Mouse (Mus musculus): Measurements from ENCODE around the gene Pip5k1c. TPM values are rescaled to one million over a fixed set of nuclear protein-coding genes. Genes with fewer than 3 reads are reported as not detected.

Gene Pip5k1c
- polyA plus RNA-seq, 1 experiment from 2014 or later = 41.8 TPM

DNA sequence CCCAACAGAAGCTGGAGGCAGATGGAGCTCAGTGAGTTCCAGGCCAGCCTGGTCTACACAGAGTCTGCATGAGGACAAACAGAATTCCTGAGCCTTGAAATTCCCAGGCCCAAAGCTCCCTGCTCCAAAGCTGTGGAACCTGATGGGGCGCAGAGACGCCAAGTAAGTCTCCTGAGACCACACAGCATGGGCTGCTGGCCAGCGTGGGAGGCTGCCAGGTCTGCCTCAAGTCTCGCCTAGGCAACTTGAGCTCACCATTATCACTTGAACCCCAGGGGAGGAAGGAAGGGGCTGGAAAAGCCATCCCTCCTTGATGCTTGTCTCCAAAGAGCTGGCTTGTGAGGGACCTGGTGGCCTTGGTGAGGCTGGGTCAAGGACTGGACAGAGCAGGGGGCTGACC, 37.2 kb downstream of the Pip5k1c start:
- no peaks in the 10 kb centered on the region for H3K9me3 ChIP-seq (replicated peaks; ENCODE audit: control insufficient read depth, low read length)
- peak overlapping the region; percentile 62 for H3K4me2 ChIP-seq (ENCODE audit: low read depth, low read length)
- ATAC-seq (ENCODE audit: insufficient read depth, low FRiP score) = peak; percentile 0; the same call in 1 of the 2 replicates
- WGBS = 49% methylated on average over 4 of the region's 4 CpGs
- H3K27me3 ChIP-seq (ENCODE audit: control insufficient read depth, insufficient read depth, low read length) = no peaks in the 10 kb centered on the region
- H3K36me3 ChIP-seq (ENCODE audit: control insufficient read depth, insufficient read depth, low read length) = peaks cover 16% of the 10 kb centered on the region
- H3K27ac ChIP-seq (ENCODE audit: low read length) = peak overlapping the region; percentile 97
- H3K9ac ChIP-seq (ENCODE audit: low read length) = peak overlapping the region; percentile 71
- peak overlapping the region; percentile 44 for H3K4me3 ChIP-seq (replicated peaks; ENCODE audit: low read length)
- peaks cover 37% of the 10 kb centered on the region for H3K4me1 ChIP-seq (ENCODE audit: control insufficient read depth, insufficient read depth, low read length)

- H3K4me1 ChIP-seq (ENCODE audit: control insufficient read depth, insufficient read depth, low read length) = peaks cover 50% of the 10 kb centered on the region
- no peaks in the 10 kb centered on the region for H3K27me3 ChIP-seq (ENCODE audit: control insufficient read depth, insufficient read depth, low read length)
- no peaks in the 10 kb centered on the region for H3K36me3 ChIP-seq (ENCODE audit: control insufficient read depth, insufficient read depth, low read length)
- WGBS = 37% methylated on average over 29 of the region's 29 CpGs
- H3K9me3 ChIP-seq (replicated peaks; ENCODE audit: control insufficient read depth, low read length) = no peaks in the 10 kb centered on the region
- no peak for ATAC-seq (ENCODE audit: insufficient read depth, low FRiP score)
- H3K4me2 ChIP-seq (ENCODE audit: low read depth, low read length) = peak overlapping the region; percentile 8; the same call in 1 of the 2 replicates
- peak overlapping the region; percentile 23; the same call in 1 of the 2 replicates for H3K9ac ChIP-seq (ENCODE audit: low read length)
- peak overlapping the region; percentile 12 for H3K4me3 ChIP-seq (replicated peaks; ENCODE audit: low read length)
- no peak overlapping the region for H3K27ac ChIP-seq (ENCODE audit: low read length)
Observed at GRCm38 (mm10) chr10:81332277-81332676, 39.5 kb downstream of the Pip5k1c start.

DNA sequence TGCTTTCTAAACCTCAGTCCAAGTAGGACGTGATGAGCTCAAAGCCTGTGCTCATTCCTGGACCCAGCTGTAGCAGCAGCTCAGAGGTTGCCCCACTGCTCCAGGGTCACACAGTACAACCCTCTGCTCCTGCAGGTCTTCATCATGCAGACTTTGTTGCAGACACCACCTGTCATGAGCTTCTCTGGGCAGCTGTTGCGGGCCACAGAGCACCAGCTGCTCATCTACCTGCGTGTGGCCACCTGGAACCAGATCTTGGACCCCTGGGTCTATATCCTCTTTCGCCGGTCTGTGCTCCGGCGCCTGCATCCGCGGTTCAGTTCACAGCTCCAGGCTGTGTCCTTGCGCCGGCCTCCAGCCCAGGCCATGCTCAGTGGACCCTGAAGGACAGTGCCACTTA, 41.6 kb downstream of the Pip5k1c start:
- Histone ChIP-seq H3K9me3 (replicated peaks; ENCODE audit: control insufficient read depth, low read length) (no peaks in the 10 kb centered on the region), H3K4me3 (replicated peaks; ENCODE audit: low read length) (no peak overlapping the region), H3K36me3 (ENCODE audit: control insufficient read depth, insufficient read depth, low read length) (no peaks in the 10 kb centered on the region), H3K9ac (ENCODE audit: low read length) (peak overlapping the region; percentile 33; the same call in 1 of the 2 replicates), H3K27ac (ENCODE audit: low read length) (peak overlapping the region; percentile 94), H3K4me1 (ENCODE audit: control insufficient read depth, insufficient read depth, low read length) (peaks cover 37% of the 10 kb centered on the region), H3K27me3 (ENCODE audit: control insufficient read depth, insufficient read depth, low read length) (no peaks in the 10 kb centered on the region), H3K4me2 (ENCODE audit: low read depth, low read length) (no peak overlapping the region)
- ATAC-seq (ENCODE audit: insufficient read depth, low FRiP score) = no peak
- 71% methylated on average over 11 of the region's 11 CpGs for WGBS

DNA sequence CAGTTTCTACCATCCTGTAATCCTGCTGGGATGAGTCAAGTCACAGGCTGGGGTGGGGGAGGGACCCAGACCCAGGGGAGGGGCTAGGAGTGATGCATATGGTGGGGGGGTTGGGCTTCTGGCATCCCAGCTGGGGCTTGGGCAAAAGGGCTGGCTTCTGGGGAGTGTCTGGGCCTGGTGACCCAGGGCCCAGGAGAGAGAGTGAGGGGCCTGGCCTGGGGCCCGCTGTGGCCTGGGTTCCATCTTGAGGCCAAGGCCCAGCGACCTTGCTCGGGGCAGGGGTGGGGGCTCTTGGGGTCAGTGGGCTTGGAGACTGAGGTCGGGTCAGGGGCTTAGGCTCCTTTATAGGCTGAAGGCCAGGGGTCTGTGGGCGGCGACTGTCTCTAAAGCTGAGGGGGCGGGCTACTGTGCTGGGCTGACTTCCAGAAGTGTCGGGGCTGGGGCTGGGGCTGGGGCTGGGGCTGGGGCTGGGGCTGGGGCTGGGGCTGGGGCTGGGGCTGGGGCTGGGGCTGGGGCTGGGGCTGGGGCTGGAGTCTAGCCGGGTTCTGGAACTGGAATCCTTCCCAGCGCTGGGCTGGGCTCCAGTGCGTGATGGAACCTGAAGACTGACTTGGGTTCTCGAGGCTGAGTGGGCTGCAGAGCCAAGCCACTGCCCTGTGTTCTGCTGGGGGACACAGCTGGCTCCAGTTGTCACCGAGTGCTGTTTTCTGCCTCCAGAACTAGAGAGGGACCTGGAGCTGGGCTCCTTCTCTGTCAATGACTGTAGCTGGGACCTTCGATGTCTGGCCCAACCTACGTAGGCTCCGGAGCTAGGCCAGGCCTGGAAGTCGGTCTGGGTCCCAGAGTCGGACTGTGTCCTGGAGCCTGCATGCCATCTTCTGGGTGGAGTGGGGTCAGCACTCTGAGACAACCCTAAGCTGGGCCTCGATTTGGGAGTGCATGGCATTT, 42.9 kb downstream of the Pip5k1c start:
- Histone ChIP-seq H3K4me2 (ENCODE audit: low read depth, low read length) (peak overlapping the region; percentile 20), H3K9ac (ENCODE audit: low read length) (peak overlapping the region; percentile 56; the same call in 1 of the 2 replicates), H3K36me3 (ENCODE audit: control insufficient read depth, insufficient read depth, low read length) (no peaks in the 10 kb centered on the region), H3K27me3 (ENCODE audit: control insufficient read depth, insufficient read depth, low read length) (no peaks in the 10 kb centered on the region), H3K4me1 (ENCODE audit: control insufficient read depth, insufficient read depth, low read length) (peaks cover 30% of the 10 kb centered on the region), H3K4me3 (replicated peaks; ENCODE audit: low read length) (no peak overlapping the region), H3K27ac (ENCODE audit: low read length) (peak overlapping the region; percentile 94), H3K9me3 (replicated peaks; ENCODE audit: control insufficient read depth, low read length) (no peaks in the 10 kb centered on the region)
- 41% methylated on average over 17 of the region's 19 CpGs for WGBS
- ATAC-seq (ENCODE audit: insufficient read depth, low FRiP score) = peak; percentile 75

DNA sequence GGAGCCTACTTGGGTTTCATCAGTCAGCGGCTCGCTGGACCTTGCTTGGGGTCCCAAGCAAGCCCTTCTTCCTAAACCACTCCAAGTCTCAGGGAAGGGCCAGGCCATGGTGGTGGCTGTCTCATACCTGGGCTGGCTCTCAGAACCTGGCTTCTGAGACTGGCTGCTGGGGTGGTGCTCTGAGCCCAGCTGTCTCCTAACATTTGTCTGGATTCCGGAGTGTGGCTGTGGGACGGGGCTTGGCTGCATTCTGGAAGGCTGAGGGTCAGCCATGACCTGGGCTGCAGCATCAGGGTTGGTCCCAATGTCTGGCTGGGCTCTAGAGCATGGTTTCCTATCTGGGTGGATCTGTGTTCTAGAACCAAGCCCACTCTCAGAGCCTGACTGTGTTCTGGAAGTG, 43.8 kb downstream of the Pip5k1c start:
- Histone ChIP-seq H3K27me3 (ENCODE audit: control insufficient read depth, insufficient read depth, low read length) (no peaks in the 10 kb centered on the region), H3K4me2 (ENCODE audit: low read depth, low read length) (no peak overlapping the region), H3K9me3 (replicated peaks; ENCODE audit: control insufficient read depth, low read length) (no peaks in the 10 kb centered on the region), H3K4me3 (replicated peaks; ENCODE audit: low read length) (no peak overlapping the region), H3K27ac (ENCODE audit: low read length) (peak overlapping the region; percentile 94), H3K36me3 (ENCODE audit: control insufficient read depth, insufficient read depth, low read length) (no peaks in the 10 kb centered on the region), H3K9ac (ENCODE audit: low read length) (peak overlapping the region; percentile 51; the same call in 1 of the 2 replicates), H3K4me1 (ENCODE audit: control insufficient read depth, insufficient read depth, low read length) (peaks cover 31% of the 10 kb centered on the region)
- ATAC-seq (ENCODE audit: insufficient read depth, low FRiP score) = no peak
- 85% methylated on average over 4 of the region's 4 CpGs for WGBS

GRCm38 (mm10) chr10:81340551-81341332, 48.0 kb downstream of the Pip5k1c start:
- peaks cover 19% of the 10 kb centered on the region; the same call in 1 of the 2 replicates for H3K4me1 ChIP-seq (ENCODE audit: control insufficient read depth, insufficient read depth, low read length)
- WGBS = 46% methylated on average over 17 of the region's 17 CpGs
- ATAC-seq (ENCODE audit: insufficient read depth, low FRiP score) = no peak
- H3K4me3 ChIP-seq (replicated peaks; ENCODE audit: low read length) = no peak overlapping the region
- peaks cover 20% of the 10 kb centered on the region for H3K27me3 ChIP-seq (ENCODE audit: control insufficient read depth, insufficient read depth, low read length)
- no peaks in the 10 kb centered on the region for H3K36me3 ChIP-seq (ENCODE audit: control insufficient read depth, insufficient read depth, low read length)
- H3K4me2 ChIP-seq (ENCODE audit: low read depth, low read length) = no peak overlapping the region
- H3K27ac ChIP-seq (ENCODE audit: low read length) = no peak overlapping the region
- H3K9ac ChIP-seq (ENCODE audit: low read length) = no peak overlapping the region
- no peaks in the 10 kb centered on the region for H3K9me3 ChIP-seq (replicated peaks; ENCODE audit: control insufficient read depth, low read length)

DNA sequence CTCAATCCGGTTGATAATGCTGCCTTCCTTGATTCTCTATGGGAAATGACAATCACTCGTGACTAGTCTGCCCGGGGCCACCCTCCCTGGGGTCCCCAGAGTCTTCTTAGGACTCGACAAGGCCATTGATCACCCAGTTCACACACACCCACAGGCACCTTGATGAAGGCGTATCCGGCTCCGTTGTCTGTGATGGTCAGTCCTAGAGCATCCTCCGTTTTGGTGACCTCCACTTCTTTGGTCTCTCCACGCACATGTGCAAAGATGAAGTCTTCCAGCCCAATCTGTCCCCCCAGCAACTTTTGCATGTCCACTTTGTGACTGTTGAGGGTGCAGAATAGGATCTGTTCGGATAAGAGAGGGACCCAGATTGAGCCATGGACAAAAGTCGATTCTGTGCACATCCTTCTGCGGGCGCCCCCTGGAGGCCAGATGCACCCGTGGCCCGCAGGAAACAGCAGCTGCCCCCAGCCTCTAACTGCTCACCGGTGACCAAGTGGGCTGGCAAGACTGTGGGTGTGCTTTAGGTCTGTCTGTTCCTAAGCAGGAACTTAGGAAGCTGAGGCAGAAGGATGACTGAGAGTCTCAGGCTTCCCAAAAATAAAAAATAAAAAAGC, 48.7 kb downstream of the Pip5k1c start:
- WGBS = 36% methylated on average over 16 of the region's 16 CpGs
- no peaks in the 10 kb centered on the region for H3K36me3 ChIP-seq (ENCODE audit: control insufficient read depth, insufficient read depth, low read length)
- H3K4me1 ChIP-seq (ENCODE audit: control insufficient read depth, insufficient read depth, low read length) = peaks cover 16% of the 10 kb centered on the region
- peaks cover 20% of the 10 kb centered on the region for H3K27me3 ChIP-seq (ENCODE audit: control insufficient read depth, insufficient read depth, low read length)
- no peak overlapping the region for H3K4me2 ChIP-seq (ENCODE audit: low read depth, low read length)
- no peak overlapping the region for H3K27ac ChIP-seq (ENCODE audit: low read length)
- no peak overlapping the region for H3K9ac ChIP-seq (ENCODE audit: low read length)
- no peaks in the 10 kb centered on the region for H3K9me3 ChIP-seq (replicated peaks; ENCODE audit: control insufficient read depth, low read length)
- no peak overlapping the region for H3K4me3 ChIP-seq (replicated peaks; ENCODE audit: low read length)
- ATAC-seq (ENCODE audit: insufficient read depth, low FRiP score) = no peak

GRCm38 (mm10) chr10:81342686-81343505, 50.1 kb downstream of the Pip5k1c start, which contains the start of gene Gipc3:
Gene Gipc3 (minus strand): TSS chr10:81343266.
- peak within 1 kb of the TSS; percentile 51 for H3K4me3 ChIP-seq (replicated peaks; ENCODE audit: low read length)
- peak within 1 kb of the TSS; percentile 78 for H3K9ac ChIP-seq (ENCODE audit: low read length)
- no peak within 1 kb of the TSS for H3K27ac ChIP-seq (ENCODE audit: low read length)
- H3K27me3 ChIP-seq (ENCODE audit: control insufficient read depth, insufficient read depth, low read length) = peaks cover 20% of the 10 kb centered on the region
- H3K36me3 ChIP-seq (ENCODE audit: control insufficient read depth, insufficient read depth, low read length) = peaks cover 7% of the 10 kb centered on the region; the same call in 1 of the 2 replicates
- peaks cover 24% of the 10 kb centered on the region for H3K4me1 ChIP-seq (ENCODE audit: control insufficient read depth, insufficient read depth, low read length)
- peak within 1 kb of the TSS; percentile 83 for H3K4me2 ChIP-seq (ENCODE audit: low read depth, low read length)
- H3K9me3 ChIP-seq (replicated peaks; ENCODE audit: control insufficient read depth, low read length) = no peaks in the 10 kb centered on the region
- 3% methylated on average over 65 of the region's 67 CpGs for WGBS
- ATAC-seq (ENCODE audit: insufficient read depth, low FRiP score) = no peak
